ENCODE assay signal across 30 mouse cellular contexts in genomic region chr14:46508871-46509270, GRCm38 (mm10).
"Had no signal": no experiment of that assay in that cellular context is flagged by ENCODE, and none has a peak within 500 bp of the region (broad histone marks: within the 10 kb centered on the region; RNA-seq: fewer than 3 reads in every experiment).

No protein-coding gene starts in this region.

- H3K4me1 ChIP-seq: heart, embryonic 10.5 days; heart, embryonic 12.5 days; heart, embryonic 13.5 days; heart, embryonic 15.5 days; hindbrain, embryonic 10.5 days; hindbrain, embryonic 12.5 days; hindbrain, embryonic 13.5 days; hindbrain, embryonic 15.5 days; intestine, embryonic 15.5 days had no signal

- H3K27ac ChIP-seq: heart, embryonic 10.5 days; heart, embryonic 13.5 days; heart, embryonic 15.5 days; hindbrain, embryonic 10.5 days; hindbrain, embryonic 12.5 days; hindbrain, embryonic 13.5 days; hindbrain, embryonic 14.5 days; hindbrain, embryonic 15.5 days; hindbrain, postnatal 0 days; intestine, embryonic 15.5 days; kidney, embryonic 15.5 days; kidney, postnatal 0 days; layer of hippocampus, adult 2 months had no signal

- DNase-seq: heart, postnatal 10 days; heart, postnatal 14 days; heart, postnatal 36 days; heart, postnatal 4 days; kidney, adult 11 months; kidney, adult 18-20 months; kidney, adult 2 months; kidney, adult 8-10 months; kidney, adult 9 months; kidney, postnatal 10 days; kidney, postnatal 14 days; kidney, postnatal 25 days; kidney, postnatal 36 days; kidney, postnatal 4 days; layer of hippocampus, adult 9-11 months; layer of hippocampus, postnatal 36 days had no signal

- H3K4me3 ChIP-seq: heart, embryonic 10.5 days; heart, embryonic 12.5 days; heart, embryonic 13.5 days; heart, embryonic 15.5 days; hindbrain, embryonic 10.5 days; hindbrain, embryonic 12.5 days; hindbrain, embryonic 13.5 days; hindbrain, embryonic 15.5 days; intestine, embryonic 15.5 days; kidney, embryonic 15.5 days; layer of hippocampus, adult 2 months had no signal

- H3K36me3 ChIP-seq: heart, embryonic 10.5 days; heart, embryonic 12.5 days; heart, embryonic 13.5 days; heart, embryonic 15.5 days; hindbrain, embryonic 10.5 days; hindbrain, embryonic 12.5 days; hindbrain, embryonic 13.5 days; hindbrain, embryonic 15.5 days; intestine, embryonic 15.5 days; kidney, embryonic 15.5 days had no signal

- H3K27me3 ChIP-seq: heart, embryonic 12.5 days; heart, embryonic 13.5 days; heart, embryonic 15.5 days; hindbrain, embryonic 12.5 days; hindbrain, embryonic 13.5 days; hindbrain, embryonic 15.5 days; intestine, embryonic 15.5 days had no signal
